Mouse (Mus musculus) kidney, embryonic 15.5 days (tissue): Measurements from ENCODE around the gene Cryge. TPM values are rescaled to one million over a fixed set of nuclear protein-coding genes. Genes with fewer than 3 reads are reported as not detected.
"Not testable (repeated sequence)": the region's sequence is repeated elsewhere in the genome, so short reads cannot be mapped to it uniquely, and the experiment has no call there.

Source experiments
- ATAC-seq: fragments of 200-750 bp; cut with Nextera tagmentation; replicated peaks from 2 replicates; pipeline ENCODE4 v1.8.0; 2017; ENCODE audit warnings: moderate TSS enrichment; ENCODE audit not compliant: low FRiP score
- H3K27ac ChIP-seq: fragments of 300-500 bp; sonication (generic); 2 replicates; pipeline ENCODE4 v1.5.1; 2015; ENCODE audit warnings: mild to moderate bottlenecking, inconsistent platforms
- H3K27me3 ChIP-seq: fragments of 300-500 bp; sonication (generic); 2 replicates; pipeline ENCODE4 v1.6.1; 2015; ENCODE audit warnings: inconsistent platforms
- H3K36me3 ChIP-seq: fragments of 300-500 bp; sonication (generic); 2 replicates; pipeline ENCODE4 v1.6.1; 2015; ENCODE audit warnings: inconsistent platforms
- H3K4me1 ChIP-seq: fragments of 300-500 bp; sonication (generic); 2 replicates; pipeline ENCODE4 v1.6.1; 2015; ENCODE audit warnings: inconsistent platforms
- H3K4me2 ChIP-seq: fragments of 300-500 bp; sonication (generic); 2 replicates; pipeline ENCODE4 v1.6.1; 2015; ENCODE audit warnings: moderate library complexity, mild to moderate bottlenecking, inconsistent platforms
- H3K4me3 ChIP-seq: fragments of 300-500 bp; sonication (generic); replicated peaks from 2 replicates; pipeline ENCODE4 v1.5.1; 2015; ENCODE audit warnings: mild to moderate bottlenecking, inconsistent platforms
- H3K9ac ChIP-seq: fragments of 300-500 bp; sonication (generic); 2 replicates; pipeline ENCODE4 v1.6.1; 2015; ENCODE audit warnings: mild to moderate bottlenecking, inconsistent platforms
- H3K9me3 ChIP-seq: fragments of 300-500 bp; sonication (generic); replicated peaks from 2 replicates; pipeline ENCODE4 v1.6.1; 2016; ENCODE audit warnings: inconsistent platforms
- WGBS: fragments of 180-500 bp; shearing (Covaris S2); methylation state at CpG from one replicate; pipeline ENCODE4 v1.1.7; 2015; ENCODE audit warnings: mixed read lengths; 5-methylcytosine and 5-hydroxymethylcytosine counted together
- polyA plus RNA-seq: library from polyadenylated mRNA; unstranded; fragments of >200 nt; fragmentation: Nextera tagmentation; extraction: Ambion mirVana; gene quantifications from 2 replicates; pipeline ENCODE4 v1.2.1, GENCODE M21; 2015

Cryge gene
- polyA plus RNA-seq: 0.28 TPM in 1 of 2 replicates, not detected in the other

GRCm38 (mm10) chr1:65050952-65051351 is at the start of gene Cryge:
Cryge (minus strand) TSS chr1:65051149.
- H3K4me2 ChIP-seq, H3K27me3 ChIP-seq, H3K9me3 ChIP-seq, H3K4me3 ChIP-seq, H3K36me3 ChIP-seq, ATAC-seq, H3K9ac ChIP-seq, H3K27ac ChIP-seq: not testable (repeated sequence)
- WGBS: 62% methylated on average over 12 of the region's 12 CpGs
- H3K4me1 ChIP-seq: peaks cover 12% of the 10 kb centered on the region; the same call in 1 of the 2 replicates

GRCm38 (mm10) chr1:65096953-65097352 is 46.0 kb upstream of the Cryge start:
- H3K4me3 ChIP-seq: no peak overlapping the region
- H3K27ac ChIP-seq: no peak overlapping the region
- H3K27me3 ChIP-seq: no peaks in the 10 kb centered on the region
- ATAC-seq: no peak
- no peaks in the 10 kb centered on the region for H3K36me3 ChIP-seq
- WGBS: 87% methylated on average over 3 of the region's 3 CpGs
- H3K9me3 ChIP-seq: no peaks in the 10 kb centered on the region
- H3K9ac ChIP-seq: no peak overlapping the region
- H3K4me2 ChIP-seq: no peak overlapping the region
- no peaks in the 10 kb centered on the region for H3K4me1 ChIP-seq

- Histone ChIP-seq H3K9me3 (no peaks in the 10 kb centered on the region), H3K36me3 (no peaks in the 10 kb centered on the region), H3K27ac (no peak overlapping the region), H3K9ac (no peak overlapping the region), H3K4me2 (no peak overlapping the region), H3K27me3 (no peaks in the 10 kb centered on the region), H3K4me3 (no peak overlapping the region), H3K4me1 (no peaks in the 10 kb centered on the region)
- no peak for ATAC-seq
- 93% methylated on average over 3 of the region's 3 CpGs for WGBS
These were observed 40.6 kb upstream of the Cryge start for GRCm38 (mm10) chr1:65091566-65091965.

GRCm38 (mm10) chr1:65090370-65090769 is 39.4 kb upstream of the Cryge start:
- no peaks in the 10 kb centered on the region for H3K4me1 ChIP-seq
- 72% methylated on average over 2 of the region's 2 CpGs for WGBS
- H3K4me2 ChIP-seq: no peak overlapping the region
- H3K9me3 ChIP-seq: no peaks in the 10 kb centered on the region
- no peak overlapping the region for H3K27ac ChIP-seq
- no peaks in the 10 kb centered on the region for H3K27me3 ChIP-seq
- H3K4me3 ChIP-seq: no peak overlapping the region
- H3K36me3 ChIP-seq: no peaks in the 10 kb centered on the region
- no peak overlapping the region for H3K9ac ChIP-seq
- no peak for ATAC-seq

GRCm38 (mm10) chr1:65088567-65089356 is 37.8 kb upstream of the Cryge start:
- H3K36me3 ChIP-seq: no peaks in the 10 kb centered on the region
- no peak overlapping the region for H3K27ac ChIP-seq
- no peak overlapping the region for H3K4me2 ChIP-seq
- H3K27me3 ChIP-seq: no peaks in the 10 kb centered on the region
- 72% methylated on average over 6 of the region's 6 CpGs for WGBS
- H3K4me3 ChIP-seq: no peak overlapping the region
- no peaks in the 10 kb centered on the region for H3K4me1 ChIP-seq
- H3K9ac ChIP-seq: no peak overlapping the region
- H3K9me3 ChIP-seq: no peaks in the 10 kb centered on the region
- no peak for ATAC-seq

- WGBS: 31% methylated on average over 7 of the region's 7 CpGs
- no peak within 1 kb of the TSS for H3K4me2 ChIP-seq
- no peaks in the 10 kb centered on the region for H3K9me3 ChIP-seq
- H3K4me1 ChIP-seq: no peaks in the 10 kb centered on the region
- ATAC-seq: no peak
- no peak within 1 kb of the TSS for H3K27ac ChIP-seq
- H3K27me3 ChIP-seq: no peaks in the 10 kb centered on the region
- H3K9ac ChIP-seq: no peak within 1 kb of the TSS
- H3K36me3 ChIP-seq: no peaks in the 10 kb centered on the region
- H3K4me3 ChIP-seq: no peak within 1 kb of the TSS
These were observed 31.2 kb upstream of the Cryge start, which contains the start of gene Crygb for GRCm38 (mm10) chr1:65082188-65082587. Crygb (minus strand) TSS chr1:65082288.

- WGBS: 20% methylated on average over 5 of the region's 5 CpGs
- ATAC-seq: no peak
- H3K4me1 ChIP-seq: no peaks in the 10 kb centered on the region
These were observed 24.7 kb upstream of the Cryge start for GRCm38 (mm10) chr1:65075607-65076006.

GRCm38 (mm10) chr1:65073589-65073988 is 22.6 kb upstream of the Cryge start, which contains the start of gene Crygc:
Crygc (minus strand) TSS chr1:65073689.
- no peak for ATAC-seq
- WGBS: 82% methylated on average over 6 of the region's 6 CpGs
- no peak within 1 kb of the TSS for H3K4me2 ChIP-seq

More at GRCm38 (mm10) chr1:65075607-65076006, 24.7 kb upstream of the Cryge start:
- Histone ChIP-seq H3K9ac (no peak overlapping the region), H3K4me3 (no peak overlapping the region), H3K27ac (no peak overlapping the region), H3K36me3 (no peaks in the 10 kb centered on the region), H3K9me3 (no peaks in the 10 kb centered on the region), H3K4me2 (no peak overlapping the region), H3K27me3 (no peaks in the 10 kb centered on the region)

GRCm38 (mm10) chr1:65067842-65068241 is 16.9 kb upstream of the Cryge start:
- Histone ChIP-seq H3K9ac (no peak overlapping the region), H3K4me2 (no peak overlapping the region), H3K27me3 (no peaks in the 10 kb centered on the region), H3K36me3 (no peaks in the 10 kb centered on the region), H3K9me3 (no peaks in the 10 kb centered on the region), H3K27ac (no peak overlapping the region), H3K4me1 (no peaks in the 10 kb centered on the region), H3K4me3 (no peak overlapping the region)
- ATAC-seq: no peak

More at GRCm38 (mm10) chr1:65073589-65073988, 22.6 kb upstream of the Cryge start, which contains the start of gene Crygc:
- Histone ChIP-seq H3K4me3 (no peak within 1 kb of the TSS), H3K27me3 (no peaks in the 10 kb centered on the region), H3K9ac (no peak within 1 kb of the TSS), H3K4me1 (no peaks in the 10 kb centered on the region), H3K36me3 (no peaks in the 10 kb centered on the region), H3K27ac (no peak within 1 kb of the TSS), H3K9me3 (no peaks in the 10 kb centered on the region)

GRCm38 (mm10) chr1:65064201-65064600 is 13.3 kb upstream of the Cryge start:
- Histone ChIP-seq H3K9ac (no peak overlapping the region), H3K9me3 (no peaks in the 10 kb centered on the region), H3K4me1 (no peaks in the 10 kb centered on the region), H3K27ac (no peak overlapping the region), H3K36me3 (no peaks in the 10 kb centered on the region), H3K4me3 (no peak overlapping the region), H3K27me3 (no peaks in the 10 kb centered on the region), H3K4me2 (no peak overlapping the region)
- ATAC-seq: no peak
- WGBS: 52% methylated on average over 15 of the region's 15 CpGs

- H3K4me1 ChIP-seq: no peaks in the 10 kb centered on the region
- 84% methylated on average over 8 of the region's 8 CpGs for WGBS
- H3K36me3 ChIP-seq: no peaks in the 10 kb centered on the region
- H3K9me3 ChIP-seq: no peaks in the 10 kb centered on the region
- H3K4me2 ChIP-seq: no peak within 1 kb of the TSS
- no peak for ATAC-seq
- H3K27me3 ChIP-seq: no peaks in the 10 kb centered on the region
- no peak within 1 kb of the TSS for H3K27ac ChIP-seq
- no peak within 1 kb of the TSS for H3K4me3 ChIP-seq
- no peak within 1 kb of the TSS for H3K9ac ChIP-seq
These were observed 12.4 kb upstream of the Cryge start, which contains the start of gene Crygd for GRCm38 (mm10) chr1:65063352-65063751. Crygd (minus strand) TSS chr1:65063452.

GRCm38 (mm10) chr1:65052140-65052539 is 1.2 kb upstream of the Cryge start:
- H3K9ac ChIP-seq: no peak overlapping the region
- H3K4me1 ChIP-seq: peaks cover 12% of the 10 kb centered on the region; the same call in 1 of the 2 replicates
- no peak overlapping the region for H3K4me2 ChIP-seq
- no peaks in the 10 kb centered on the region for H3K9me3 ChIP-seq
- H3K27ac ChIP-seq: no peak overlapping the region
- WGBS: 23% methylated on average over 2 of the region's 2 CpGs
- H3K27me3 ChIP-seq: no peaks in the 10 kb centered on the region
- no peaks in the 10 kb centered on the region for H3K36me3 ChIP-seq
- no peak for ATAC-seq
- no peak overlapping the region for H3K4me3 ChIP-seq
